Mouse (Mus musculus) lung, postnatal 0 days (tissue): Measurements from ENCODE around the gene Zfp995. TPM values are rescaled to one million over a fixed set of nuclear protein-coding genes. Genes with fewer than 3 reads are reported as not detected.
"Not testable (repeated sequence)": the region's sequence is repeated elsewhere in the genome, so short reads cannot be mapped to it uniquely, and the experiment has no call there.

Source experiments
- ATAC-seq: fragments of 200-750 bp; cut with Nextera tagmentation; 2 replicates; pipeline ENCODE4 v1.8.0; 2017; ENCODE audit warnings: moderate library complexity
- DNase-seq: peaks from one replicate; pipeline ENCODE4 v3.0.0-alpha.2; 2016; ENCODE audit warnings: low spot score
- H3K27ac ChIP-seq: fragments of 300-500 bp; sonication (generic); 2 replicates; pipeline ENCODE4 v1.5.1; 2014; ENCODE audit warnings: antibody characterized with exemption, mild to moderate bottlenecking, low read length, mixed read lengths
- H3K27me3 ChIP-seq: fragments of 300-500 bp; sonication (generic); replicated peaks from 2 replicates; pipeline ENCODE4 v1.6.1; 2014; ENCODE audit warnings: low read length, mixed read lengths; ENCODE audit not compliant: insufficient read depth
- H3K36me3 ChIP-seq: fragments of 300-500 bp; sonication (generic); 2 replicates; pipeline ENCODE4 v1.6.1; 2014; ENCODE audit warnings: low read length, mixed read lengths; ENCODE audit not compliant: insufficient read depth
- H3K4me1 ChIP-seq: fragments of 300-500 bp; sonication (generic); 2 replicates; pipeline ENCODE4 v1.6.1; 2014; ENCODE audit warnings: antibody characterized with exemption, low read depth, low read length, mixed read lengths; ENCODE audit not compliant: insufficient read depth
- H3K4me2 ChIP-seq: fragments of 300-500 bp; sonication (generic); replicated peaks from 2 replicates; pipeline ENCODE4 v1.6.1; 2014; ENCODE audit warnings: low read depth, mild to moderate bottlenecking, low read length, moderate library complexity, mixed read lengths
- H3K4me3 ChIP-seq: fragments of 300-500 bp; sonication (generic); 2 replicates; pipeline ENCODE4 v1.5.1; 2014; ENCODE audit warnings: low read depth, low read length
- H3K9ac ChIP-seq: fragments of 300-500 bp; sonication (generic); replicated peaks from 2 replicates; pipeline ENCODE4 v1.6.1; 2014; ENCODE audit warnings: low read depth, mild to moderate bottlenecking
- H3K9me3 ChIP-seq: fragments of 300-500 bp; sonication (generic); 2 replicates; pipeline ENCODE4 v1.6.1; 2016; ENCODE audit warnings: low read length, mixed read lengths
- CTCF ChIP-seq: IDR thresholded peaks from 2 replicates; pipeline ENCODE4 v1.5.1; 2016; ENCODE audit warnings: antibody characterized with exemption, mild to moderate bottlenecking
- EP300 ChIP-seq: IDR thresholded peaks from 2 replicates; pipeline ENCODE4 v1.6.1; 2016; ENCODE audit warnings: antibody characterized with exemption, mild to moderate bottlenecking, control low read depth
- WGBS: fragments of 180-500 bp; shearing (Covaris S2); extraction: QIAGEN DNeasy Blood & Tissue Kit; methylation state at CpG from one replicate; pipeline ENCODE4 v1.1.7; 2014; 5-methylcytosine and 5-hydroxymethylcytosine counted together
- polyA plus RNA-seq: library from polyadenylated mRNA; unstranded; fragments of >200 nt; fragmentation: Nextera tagmentation; extraction: Ambion mirVana; gene quantifications from 2 replicates; pipeline ENCODE4 v1.2.1, GENCODE M21; 2015

Zfp995 gene
- 4.7 and 6.7 TPM in 2 replicates for polyA plus RNA-seq

DNA sequence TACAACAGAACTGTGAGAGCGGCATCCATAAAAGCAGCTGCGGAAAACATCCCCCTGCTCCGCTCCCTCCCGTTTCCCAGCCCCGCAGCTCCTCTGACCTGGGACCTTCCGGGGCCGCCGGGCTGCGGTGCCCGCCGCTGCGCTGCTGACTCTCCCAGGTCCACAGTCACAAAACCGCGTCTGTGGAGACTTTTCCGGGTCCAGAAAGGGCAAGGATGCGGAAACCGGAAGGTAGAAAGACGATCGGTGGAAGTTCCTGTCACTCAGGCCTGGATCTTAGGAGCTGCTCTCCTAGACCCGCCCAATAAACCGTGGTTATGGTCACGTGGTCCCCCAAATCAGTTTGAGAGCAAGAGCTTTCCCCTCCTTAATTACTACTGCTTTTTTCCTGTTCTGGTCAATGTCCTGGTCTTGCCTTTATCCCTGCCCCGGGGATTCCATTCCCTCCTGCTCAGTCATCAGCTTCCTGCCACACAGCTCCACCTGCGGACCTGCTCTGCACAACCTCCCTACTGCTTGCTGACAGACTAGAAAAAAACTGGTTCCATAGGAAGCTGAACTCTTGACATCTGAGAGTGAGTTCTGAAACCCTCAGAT lies at the start of gene Zfp995:
TSS of gene Zfp995 (minus strand) at position 471 of the 597 bp plus-strand sequence.
- ATAC-seq = peak; percentile 98
- peak; percentile 67 for DNase-seq
- Histone ChIP-seq H3K4me3 (peak within 1 kb of the TSS; percentile 51), H3K9ac (peak within 1 kb of the TSS; percentile 52; the same call in 1 of the 2 replicates), H3K4me2 (peak within 1 kb of the TSS; percentile 60)
- not testable (repeated sequence) for H3K27ac ChIP-seq, H3K9me3 ChIP-seq, H3K27me3 ChIP-seq, H3K4me1 ChIP-seq, H3K36me3 ChIP-seq
- under 1% methylated on average over 24 of the region's 24 CpGs for WGBS

DNA sequence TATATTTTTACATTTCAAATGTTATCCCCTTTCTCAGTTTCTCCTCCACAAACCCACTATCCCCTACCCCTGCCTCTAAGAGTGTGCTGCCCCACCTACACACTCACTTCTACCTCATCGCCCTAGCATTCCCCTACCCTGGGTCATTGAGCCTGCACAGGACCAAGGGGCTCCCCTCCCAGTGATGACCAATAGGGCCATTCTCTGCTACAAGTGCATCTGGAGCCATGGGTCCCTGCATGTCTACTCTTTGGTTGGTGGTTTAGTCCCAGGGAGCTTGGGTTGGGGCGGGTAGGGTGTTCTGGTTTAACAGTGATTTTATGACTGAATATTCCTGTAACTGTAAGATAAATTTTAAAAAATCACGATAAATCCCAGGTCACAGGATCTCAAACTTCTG lies 687 bp downstream of the Zfp995 start:
- DNase-seq (no peak), ATAC-seq (peak; percentile 55)
- peak overlapping the region; percentile 60 for H3K4me2 ChIP-seq
- no peaks in the 10 kb centered on the region for H3K27me3 ChIP-seq
- H3K36me3 ChIP-seq = no peaks in the 10 kb centered on the region
- no peak overlapping the region for H3K27ac ChIP-seq
- H3K9me3 ChIP-seq = no peaks in the 10 kb centered on the region
- H3K4me1 ChIP-seq = no peaks in the 10 kb centered on the region
- WGBS = 11% methylated on average over 3 of the region's 3 CpGs
- TF ChIP-seq EP300 (no peak), CTCF (no peak)
- H3K9ac ChIP-seq = peak overlapping the region; percentile 52; the same call in 1 of the 2 replicates
- peak overlapping the region; percentile 51 for H3K4me3 ChIP-seq

DNA sequence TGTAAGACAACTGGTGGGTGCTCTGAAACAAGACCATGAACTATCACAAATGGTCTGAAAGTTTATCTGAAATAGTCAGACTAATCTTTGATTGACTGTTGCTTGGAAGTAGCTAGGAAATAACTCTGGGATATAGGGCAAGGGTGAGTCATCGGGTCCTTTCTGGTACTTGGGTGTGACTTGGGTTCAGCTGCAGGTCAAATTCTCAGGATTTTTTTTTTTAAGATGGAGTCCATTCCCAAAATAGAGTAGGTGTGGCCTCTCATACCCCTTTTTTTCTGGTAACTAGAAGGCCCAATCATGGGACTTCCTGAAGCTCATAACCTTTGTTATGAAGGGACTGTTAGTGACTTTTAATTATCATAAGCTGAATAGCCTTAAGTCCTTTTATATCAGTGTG lies 38.5 kb downstream of the Zfp995 start:
- Histone ChIP-seq H3K4me1 (no peaks in the 10 kb centered on the region), H3K4me3 (no peak overlapping the region), H3K9me3 (no peaks in the 10 kb centered on the region), H3K36me3 (no peaks in the 10 kb centered on the region), H3K4me2 (no peak overlapping the region), H3K9ac (no peak overlapping the region), H3K27me3 (no peaks in the 10 kb centered on the region), H3K27ac (no peak overlapping the region)
- 66% methylated on average over 1 of the region's 1 CpGs for whole genome bisulfite sequencing
- ATAC-seq (no peak), DNase-seq (no peak)
- TF ChIP-seq CTCF (no peak), EP300 (no peak)

DNA sequence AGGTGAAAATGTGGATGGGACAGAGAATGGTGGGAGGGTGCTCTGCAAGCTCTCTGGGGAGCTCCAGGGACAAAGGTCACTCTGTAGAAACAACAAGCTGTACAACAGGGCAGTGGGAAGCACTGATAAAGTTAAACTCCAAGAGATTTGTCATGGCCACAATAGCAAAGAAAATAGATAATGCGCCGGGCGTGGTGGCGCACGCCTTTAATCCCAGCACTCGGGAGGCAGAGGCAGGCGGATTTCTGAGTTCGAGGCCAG lies 63.5 kb downstream of the Zfp995 start:
- not testable (repeated sequence) for H3K27me3 ChIP-seq, H3K9ac ChIP-seq, H3K36me3 ChIP-seq, DNase-seq, H3K27ac ChIP-seq, H3K4me3 ChIP-seq, H3K4me2 ChIP-seq, ATAC-seq, H3K4me1 ChIP-seq, H3K9me3 ChIP-seq
- 90% methylated on average over 6 of the region's 8 CpGs for WGBS

DNA sequence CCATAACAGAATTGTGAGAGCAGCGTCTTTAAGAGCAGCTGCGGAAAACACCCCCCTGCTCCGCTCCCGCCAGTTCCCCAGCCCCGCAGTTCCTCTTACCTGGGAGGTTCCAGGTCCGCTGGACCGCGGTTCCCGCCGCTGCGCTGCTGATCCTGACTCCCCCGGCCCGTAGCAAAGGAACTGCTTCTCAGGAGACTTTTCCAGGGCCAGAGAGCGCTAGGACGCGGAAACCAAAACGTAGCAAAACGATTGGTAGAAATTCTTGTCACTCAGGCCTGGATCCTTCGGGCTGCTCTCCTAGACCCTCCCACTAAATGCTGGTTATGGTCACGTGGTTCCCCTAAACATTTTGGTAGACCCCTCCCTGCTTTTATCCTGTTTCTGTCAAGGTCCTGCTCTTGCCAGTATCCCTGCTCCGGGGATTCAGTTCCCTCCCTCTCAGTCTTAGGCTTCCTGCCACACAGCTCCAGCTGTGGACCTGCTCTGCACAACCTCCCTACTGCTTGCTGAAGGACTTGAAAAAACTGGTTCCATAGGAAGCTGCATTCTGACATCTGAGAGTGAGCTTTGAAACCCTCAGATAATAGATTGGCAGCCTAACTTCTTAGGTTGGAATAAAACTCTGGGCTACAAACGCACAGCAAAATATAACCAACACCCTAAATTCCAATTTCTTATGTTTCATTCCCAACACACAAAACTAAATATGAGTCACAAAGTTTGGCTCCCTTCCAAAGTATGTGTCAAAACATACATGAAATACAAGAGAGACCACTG lies 64.0 kb downstream of the Zfp995 start, which contains the start of gene Zfp820:
TSS of gene Zfp820 (minus strand) at position 228 of the 777 bp plus-strand sequence.
- peak within 1 kb of the TSS; percentile 75 for H3K4me2 ChIP-seq
- peak; percentile 91 for DNase-seq
- H3K27me3 ChIP-seq = no peaks in the 10 kb centered on the region
- TF ChIP-seq CTCF = no peak
- no peak for TF ChIP-seq EP300
- 0 out of 2 replicates have a peak, but pooled peaks cover 6% of the 10 kb centered on the region for H3K4me1 ChIP-seq
- peak within 1 kb of the TSS; percentile 48 for H3K9ac ChIP-seq
- H3K4me3 ChIP-seq = peak within 1 kb of the TSS; percentile 55
- H3K36me3 ChIP-seq = no peaks in the 10 kb centered on the region
- H3K9me3 ChIP-seq = no peaks in the 10 kb centered on the region
- peak within 1 kb of the TSS; percentile 51; the same call in 1 of the 2 replicates for H3K27ac ChIP-seq
- ATAC-seq = peak; percentile 96
- WGBS = 2% methylated on average over 22 of the region's 22 CpGs

DNA sequence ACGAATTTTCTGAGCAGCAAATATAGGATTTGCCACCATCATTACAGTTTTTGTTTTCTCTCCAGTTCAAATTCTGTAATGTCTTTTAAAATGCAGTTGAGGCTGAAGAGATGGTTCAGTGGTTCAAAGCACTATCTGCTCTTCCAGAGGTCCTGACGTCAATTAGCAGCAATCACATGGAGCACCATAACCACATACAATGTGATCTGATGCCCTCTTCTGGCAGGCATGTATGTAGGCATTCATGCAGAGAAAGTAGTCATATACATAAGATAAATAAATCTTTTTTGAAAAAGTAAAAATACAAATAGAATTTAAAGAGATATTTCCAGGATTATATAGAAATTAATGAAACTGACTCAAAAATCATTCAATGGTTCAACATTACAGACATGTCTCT lies 71.2 kb downstream of the Zfp995 start:
- H3K4me2 ChIP-seq = no peak overlapping the region
- peak; percentile 14 for DNase-seq
- 54% methylated on average over 2 of the region's 2 CpGs for WGBS
- peak; percentile 47 for TF ChIP-seq CTCF
- TF ChIP-seq EP300 = no peak
- no peaks in the 10 kb centered on the region for H3K4me1 ChIP-seq
- no peaks in the 10 kb centered on the region for H3K27me3 ChIP-seq
- no peak overlapping the region for H3K4me3 ChIP-seq
- H3K36me3 ChIP-seq = no peaks in the 10 kb centered on the region
- H3K9me3 ChIP-seq = no peaks in the 10 kb centered on the region
- no peak overlapping the region for H3K9ac ChIP-seq
- H3K27ac ChIP-seq = no peak overlapping the region
- ATAC-seq = no peak

Other genes starting within 250 kb of the Zfp995 start
- gene Gm10226, start 218.1 kb downstream of the Zfp995 start, polyA plus RNA-seq = 3.6 and 4.1 TPM in 2 replicates
- 6.6 and 6.7 TPM in 2 replicates for gene Zfp760, start 202.2 kb downstream of the Zfp995 start, polyA plus RNA-seq
- 3.5 and 4.6 TPM in 2 replicates for gene Zfp229, start 179.1 kb downstream of the Zfp995 start, polyA plus RNA-seq
- gene Zfp820, start 64.2 kb downstream of the Zfp995 start, polyA plus RNA-seq = 4.3 and 4.8 TPM in 2 replicates
- 9.5 and 10.5 TPM in 2 replicates for gene Zfp942, start 52.5 kb upstream of the Zfp995 start, polyA plus RNA-seq
- gene Zfp943, start 52.6 kb upstream of the Zfp995 start, polyA plus RNA-seq = 12.0 and 12.6 TPM in 2 replicates